Mouse (Mus musculus): ENCODE data around the gene Tmem167. TPM values are rescaled to one million over a fixed set of nuclear protein-coding genes. Genes with fewer than 3 reads are reported as not detected.

The Tmem167 gene
- polyA plus RNA-seq (2014; fragmentation: Illumina TruSeq; extraction: RNeasy Lipid Tissue Mini Kit (QIAGEN cat#74804); ENCODE audit: low read depth, low replicate concordance), result 10.9 TPM

DNA sequence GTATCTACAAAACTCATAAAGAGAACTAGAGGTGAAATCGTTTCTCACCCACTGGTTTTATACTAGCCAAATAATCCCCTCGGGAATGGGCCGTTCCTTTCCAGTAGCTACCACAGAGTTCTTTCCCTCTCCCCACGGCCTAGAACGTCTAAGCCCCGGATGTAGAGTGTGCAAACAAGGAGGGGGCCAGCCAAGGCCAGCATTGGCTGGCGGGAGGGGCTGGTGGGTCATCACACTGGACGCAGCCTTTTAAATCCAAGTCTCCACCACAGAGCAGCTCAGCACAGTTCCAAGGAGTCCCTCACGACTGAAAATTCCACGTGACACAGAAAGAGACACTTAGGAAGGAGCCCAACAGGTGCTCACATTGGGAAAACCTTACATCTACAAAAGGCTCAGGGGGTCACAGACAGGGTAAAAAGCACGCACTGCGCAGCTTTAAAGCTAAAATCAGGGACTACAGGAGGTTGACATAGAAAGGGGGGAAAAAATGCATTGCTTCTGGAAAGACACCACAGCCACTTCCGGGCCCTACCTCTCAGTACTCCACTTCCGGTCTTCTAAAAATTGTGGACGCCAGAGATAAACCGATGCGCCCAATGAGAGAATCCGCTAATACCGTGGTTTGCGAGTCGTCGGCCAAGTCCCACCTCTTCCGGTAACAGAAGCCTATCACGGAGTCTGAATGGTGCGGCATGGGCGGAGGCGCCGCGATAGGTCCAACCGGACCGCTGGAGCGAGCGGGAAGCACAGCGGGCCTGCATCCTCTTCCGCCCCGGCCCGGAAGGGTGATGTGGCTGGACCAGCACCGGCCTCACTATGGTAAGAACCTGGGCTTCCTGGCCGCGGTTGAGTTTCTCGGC, at the start of gene Tmem167, which contains the start of gene Xrcc4:
TSS of gene Tmem167 (plus strand) at position 162 of the 863 bp plus-strand sequence.
TSS of gene Xrcc4 (minus strand) at position 647 of the 863 bp plus-strand sequence.

Other genes with a start within 250 kb of the Tmem167 start
- gene Xrcc4, start 485 bp downstream of the Tmem167 start, polyA plus RNA-seq (2014; fragmentation: Illumina TruSeq; extraction: RNeasy Lipid Tissue Mini Kit (QIAGEN cat#74804); ENCODE audit: low read depth, low replicate concordance), result 178 TPM